In genomic region chr13:93496977-93497376, GRCm38 (mm10) we compare ENCODE assay signal across 8 mouse cellular contexts. TPM values are rescaled to one million over a fixed set of nuclear protein-coding genes. Genes with fewer than 3 reads are reported as not detected.
DNase-seq lines count a peak whose midpoint lies in the region; ATAC-seq lines count a peak whose summit lies in the region.

No protein-coding gene starts in this region.

- 9% methylated on average over 1 of the region's 1 CpGs for WGBS in limb, embryonic 11.5 days
- WGBS in stomach, embryonic 14.5 days, result 6% methylated on average over 1 of the region's 1 CpGs

- H3K9ac ChIP-seq in limb, embryonic 11.5 days (ENCODE audit: low read length), result no peak overlapping the region
- no peak overlapping the region for H3K9ac ChIP-seq in stomach, embryonic 14.5 days (replicated peaks; ENCODE audit: low read depth, low read length)

- H3K27me3 ChIP-seq in megakaryocyte, embryonic 14.5 days (replicated peaks), result no peaks in the 10 kb centered on the region
- H3K27me3 ChIP-seq in limb, embryonic 11.5 days (ENCODE audit: control insufficient read depth, insufficient read depth, low read length), result no peaks in the 10 kb centered on the region
- no peaks in the 10 kb centered on the region for H3K27me3 ChIP-seq in stomach, embryonic 14.5 days (ENCODE audit: control insufficient read depth, insufficient read depth, low read length)

- peak overlapping the region; percentile 74 for H3K4me2 ChIP-seq in limb, embryonic 11.5 days (ENCODE audit: low read depth, severe bottlenecking)
- peak overlapping the region; percentile 49 for H3K4me2 ChIP-seq in stomach, embryonic 14.5 days (replicated peaks; ENCODE audit: low read depth, low read length)

- peaks cover 18% of the 10 kb centered on the region for H3K36me3 ChIP-seq in megakaryocyte, embryonic 14.5 days (replicated peaks; ENCODE audit: low read length)
- no peaks in the 10 kb centered on the region for H3K36me3 ChIP-seq in limb, embryonic 11.5 days (ENCODE audit: control insufficient read depth, insufficient read depth, low read length)
- H3K36me3 ChIP-seq in stomach, embryonic 14.5 days (ENCODE audit: control insufficient read depth, insufficient read depth, low read length), result peaks cover 8% of the 10 kb centered on the region; the same call in 1 of the 2 replicates

- DNase-seq in limb, embryonic 11.5 days (ENCODE audit: low spot score), result no peak
- DNase-seq in layer of hippocampus, adult 11-12 months (ENCODE audit: low spot score), result no peak
- DNase-seq in kidney, adult 9 months, result no peak
- DNase-seq in kidney, postnatal 25 days, result no peak

- peak overlapping the region; percentile 99 for H3K4me3 ChIP-seq in megakaryocyte, embryonic 14.5 days (replicated peaks)
- H3K4me3 ChIP-seq in limb, embryonic 11.5 days (ENCODE audit: low read depth, low read length), result peak overlapping the region; percentile 96
- H3K4me3 ChIP-seq in stomach, embryonic 14.5 days (ENCODE audit: low read depth, low read length), result peak overlapping the region; percentile 86

- H3K9me3 ChIP-seq in megakaryocyte, embryonic 14.5 days, result no peaks in the 10 kb centered on the region
- no peaks in the 10 kb centered on the region for H3K9me3 ChIP-seq in limb, embryonic 11.5 days (ENCODE audit: control insufficient read depth, low read length)
- H3K9me3 ChIP-seq in stomach, embryonic 14.5 days (ENCODE audit: control insufficient read depth, low read depth, low read length), result no peaks in the 10 kb centered on the region

- peaks cover 32% of the 10 kb centered on the region for H3K4me1 ChIP-seq in megakaryocyte, embryonic 14.5 days
- peaks cover 7% of the 10 kb centered on the region; the same call in 1 of the 2 replicates for H3K4me1 ChIP-seq in limb, embryonic 11.5 days (ENCODE audit: control insufficient read depth, insufficient read depth, low read length)
- peaks cover 14% of the 10 kb centered on the region; the same call in 1 of the 2 replicates for H3K4me1 ChIP-seq in stomach, embryonic 14.5 days (ENCODE audit: control insufficient read depth, insufficient read depth, low read length)

- no peak overlapping the region for H3K27ac ChIP-seq in limb, embryonic 11.5 days (replicated peaks; ENCODE audit: low read depth, low read length)
- H3K27ac ChIP-seq in stomach, embryonic 14.5 days (ENCODE audit: low read length), result no peak overlapping the region

- ATAC-seq in megakaryocyte, adult 5-6 weeks (ENCODE audit: poor library complexity, severe bottlenecking), result no peak
- peak; percentile 16; the same call in 1 of the 2 replicates for ATAC-seq in erythroid progenitor cell, adult 5-6 weeks (replicated peaks; ENCODE audit: low FRiP score, poor library complexity, severe bottlenecking)
- no peak for ATAC-seq in limb, embryonic 11.5 days (ENCODE audit: insufficient number of reproducible peaks, low FRiP score, low TSS enrichment, low read depth)
- ATAC-seq in stomach, embryonic 14.5 days (ENCODE audit: insufficient number of reproducible peaks, insufficient read depth, low FRiP score, low read depth), result no peak

RNA-seq across cellular contexts. Expression of gene Jmy, which starts 2.6 kb away (rescaled TPM):
- 1.5 and 2.3 TPM in 2 replicates for polyA plus RNA-seq in megakaryocyte, embryonic 14.5 days (2012; ENCODE audit: insufficient read depth, low replicate concordance)
- 4.3 and 7.4 TPM in 2 replicates for total RNA-seq in megakaryocyte, adult 5-6 weeks (2015)
- total RNA-seq in megakaryocyte, adult 5-6 weeks (2017), result 3.2 and 4.6 TPM in 2 replicates
- 21.6 and 23.1 TPM in 2 replicates for total RNA-seq in erythroid progenitor cell, adult 5-6 weeks (2015; ENCODE audit: low replicate concordance)
- 19.5 and 33.4 TPM in 2 replicates for total RNA-seq in erythroid progenitor cell, adult 5-6 weeks (2017; ENCODE audit: low replicate concordance)
- polyA plus RNA-seq in limb, embryonic 11.5 days (2014; fragmentation: Nextera tagmentation; extraction: Ambion mirVana), result 4.2 TPM in 2 replicates
- 6.1 and 7.4 TPM in 2 replicates for polyA plus RNA-seq in stomach, embryonic 14.5 days (2014; fragmentation: Nextera tagmentation; extraction: Ambion mirVana)
